Mouse (Mus musculus) limb, embryonic 12.5 days (tissue): ENCODE results near the gene Zfp800. TPM values are rescaled to one million over a fixed set of nuclear protein-coding genes. Genes with fewer than 3 reads are reported as not detected.

ENCODE experiments used
- ATAC-seq: fragments of 200-750 bp; cut with Nextera tagmentation; 2 replicates; pipeline ENCODE4 v1.8.0; 2017; ENCODE audit warnings: low read depth, moderate TSS enrichment; ENCODE audit not compliant: insufficient number of reproducible peaks, insufficient read depth, low FRiP score, low TSS enrichment
- H3K27ac ChIP-seq: fragments of 300-500 bp; sonication (generic); 2 replicates; pipeline ENCODE4 v1.5.1; 2016; ENCODE audit warnings: mild to moderate bottlenecking, moderate library complexity
- H3K27me3 ChIP-seq: fragments of 300-500 bp; sonication (generic); 2 replicates; pipeline ENCODE4 v1.6.1; 2016; ENCODE audit warnings: mild to moderate bottlenecking, moderate library complexity
- H3K36me3 ChIP-seq: fragments of 300-500 bp; sonication (generic); 2 replicates; pipeline ENCODE4 v1.6.1; 2016; ENCODE audit warnings: mild to moderate bottlenecking, moderate library complexity
- H3K4me1 ChIP-seq: fragments of 300-500 bp; sonication (generic); replicated peaks from 2 replicates; pipeline ENCODE4 v1.6.1; 2016
- H3K4me2 ChIP-seq: fragments of 300-500 bp; sonication (generic); 2 replicates; pipeline ENCODE4 v1.6.1; 2016; ENCODE audit warnings: mild to moderate bottlenecking, moderate library complexity
- H3K4me3 ChIP-seq: fragments of 300-500 bp; sonication (generic); replicated peaks from 2 replicates; pipeline ENCODE4 v1.5.1; 2016; ENCODE audit warnings: mild to moderate bottlenecking
- H3K9ac ChIP-seq: fragments of 300-500 bp; sonication (generic); replicated peaks from 2 replicates; pipeline ENCODE4 v1.6.1; 2016; ENCODE audit warnings: mild to moderate bottlenecking, moderate library complexity
- H3K9me3 ChIP-seq: fragments of 300-500 bp; sonication (generic); 2 replicates; pipeline ENCODE4 v1.6.1; 2016; ENCODE audit warnings: mild to moderate bottlenecking, moderate library complexity
- WGBS: fragments of 180-500 bp; shearing (Covaris S2); methylation state at CpG from one replicate; pipeline ENCODE4 v1.1.7; 2016; 5-methylcytosine and 5-hydroxymethylcytosine counted together
- polyA plus RNA-seq: library from polyadenylated mRNA; unstranded; fragments of >200 nt; fragmentation: Nextera tagmentation; extraction: Ambion mirVana; gene quantifications from 2 replicates; pipeline ENCODE4 v1.2.1, GENCODE M21; 2016

Gene Zfp800
- polyA plus RNA-seq, 1 experiment from 2014 or later, result 17.7 TPM

DNA sequence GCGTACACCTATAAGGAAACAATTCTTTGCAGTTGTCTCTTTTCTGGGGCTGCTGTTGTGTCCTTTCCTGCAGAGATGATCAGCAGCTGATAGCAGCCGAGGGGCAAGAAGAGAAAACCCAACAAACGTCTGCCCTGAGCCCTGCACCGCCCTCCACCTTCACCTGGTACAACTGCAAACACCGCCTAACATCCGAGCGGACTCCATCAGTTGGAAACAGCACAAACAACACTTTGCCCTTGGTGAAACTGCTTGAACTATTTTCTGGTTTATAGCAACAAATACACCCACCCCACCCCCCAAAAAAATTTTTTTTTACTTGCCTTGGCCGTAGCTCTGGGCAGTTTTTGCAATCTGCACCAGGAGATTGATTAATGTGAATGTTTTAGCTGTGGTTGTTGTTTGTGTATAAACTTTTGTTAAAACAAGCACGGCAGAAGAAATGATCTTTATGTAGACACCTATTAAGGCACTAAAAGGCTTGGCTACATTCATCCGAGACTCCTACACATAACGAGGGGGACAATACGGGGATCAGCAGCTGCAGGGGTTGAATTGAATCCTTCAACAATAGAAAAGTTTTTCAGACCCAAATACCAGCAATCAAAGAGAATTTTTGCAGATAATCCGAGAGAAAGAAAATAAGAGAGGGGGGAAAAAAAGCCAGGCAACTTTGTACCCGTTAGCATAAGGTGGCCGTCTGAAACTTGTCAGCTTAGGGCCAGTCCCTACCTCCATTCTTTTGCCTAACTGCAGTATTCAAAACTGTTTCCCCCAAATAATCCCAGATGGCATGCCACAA lies 1.6 kb downstream of the Zfp800 start:
- H3K27ac ChIP-seq, result no peak overlapping the region
- ATAC-seq, result no peak
- H3K9ac ChIP-seq, result no peak overlapping the region
- 25% methylated on average over 15 of the region's 15 CpGs for WGBS
- no peaks in the 10 kb centered on the region for H3K36me3 ChIP-seq
- H3K4me2 ChIP-seq, result peak overlapping the region; percentile 65
- H3K4me1 ChIP-seq, result peaks cover 10% of the 10 kb centered on the region; the same call in 1 of the 2 replicates
- H3K27me3 ChIP-seq, result peaks cover 28% of the 10 kb centered on the region
- 0 out of 2 replicates have a peak, but pooled peaks cover 2% of the 10 kb centered on the region for H3K9me3 ChIP-seq
- H3K4me3 ChIP-seq, result peak overlapping the region; percentile 47

DNA sequence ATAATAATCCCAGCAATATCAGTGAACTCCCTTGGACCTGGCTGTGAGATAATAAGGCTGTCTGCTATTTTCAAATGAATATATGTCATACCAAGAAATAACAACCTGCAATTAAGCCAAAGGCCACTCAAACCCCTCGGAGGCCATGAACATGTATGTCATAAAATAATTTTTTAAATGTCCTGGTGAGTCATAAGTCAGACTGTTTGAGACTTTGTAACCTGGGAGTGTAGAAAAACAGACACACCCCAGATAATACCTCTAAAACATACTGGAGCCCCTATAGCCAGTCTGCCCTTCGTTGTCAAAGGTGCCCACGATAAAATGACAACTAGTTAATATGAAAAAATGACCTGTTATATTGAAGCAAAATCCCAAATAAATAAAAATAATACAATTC lies 8.8 kb downstream of the Zfp800 start:
- ATAC-seq, result no peak
- Histone ChIP-seq H3K9me3 (no peaks in the 10 kb centered on the region), H3K4me3 (no peak overlapping the region), H3K4me2 (no peak overlapping the region), H3K9ac (no peak overlapping the region), H3K36me3 (no peaks in the 10 kb centered on the region), H3K27me3 (no peaks in the 10 kb centered on the region), H3K27ac (no peak overlapping the region), H3K4me1 (no peaks in the 10 kb centered on the region)
- 82% methylated on average over 3 of the region's 3 CpGs for WGBS

DNA sequence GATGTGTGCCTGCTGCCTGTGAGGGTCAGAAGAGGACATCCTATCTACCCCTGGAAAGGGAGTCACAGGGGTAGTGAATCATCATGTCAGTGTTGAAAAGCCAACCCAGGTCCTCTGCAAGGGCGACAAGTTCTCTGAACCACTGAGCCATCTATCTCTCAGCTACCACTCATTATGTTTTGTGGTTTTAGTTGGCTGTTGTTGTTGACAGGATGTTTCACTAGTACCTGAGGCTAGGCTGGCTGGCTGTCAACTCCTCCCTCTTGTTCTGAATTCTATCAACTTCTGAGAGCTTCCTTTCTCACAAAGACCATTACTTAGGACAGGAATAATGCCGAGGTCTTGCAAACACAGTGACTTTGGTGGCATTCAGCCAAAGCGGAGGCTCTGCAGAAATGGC lies 12.6 kb downstream of the Zfp800 start:
- H3K4me1 ChIP-seq, result no peaks in the 10 kb centered on the region
- no peaks in the 10 kb centered on the region for H3K27me3 ChIP-seq

DNA sequence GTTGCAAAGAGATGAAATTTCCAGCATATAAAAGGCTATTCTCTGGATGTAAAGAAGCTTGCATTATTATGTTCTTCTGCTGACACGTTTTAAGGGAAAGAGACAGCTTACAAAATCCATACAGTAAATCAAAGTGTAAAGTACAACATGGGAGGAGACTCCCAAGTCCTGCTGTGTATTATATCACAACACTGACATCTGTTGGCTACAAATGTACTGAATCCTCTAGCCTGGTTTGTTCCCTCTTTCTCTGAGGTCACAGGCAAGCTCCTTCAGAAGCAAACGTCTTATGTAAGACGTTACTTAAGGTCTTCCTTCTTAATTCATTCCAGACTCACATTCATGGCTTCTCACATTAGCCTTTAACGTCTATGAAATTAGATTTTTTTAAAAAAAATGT lies 15.8 kb downstream of the Zfp800 start:
- H3K9me3 ChIP-seq, result no peaks in the 10 kb centered on the region
- H3K4me1 ChIP-seq, result no peaks in the 10 kb centered on the region
- H3K27me3 ChIP-seq, result no peaks in the 10 kb centered on the region
- H3K27ac ChIP-seq, result no peak overlapping the region
- H3K9ac ChIP-seq, result no peak overlapping the region
- H3K4me3 ChIP-seq, result no peak overlapping the region
- no peak overlapping the region for H3K4me2 ChIP-seq
- ATAC-seq, result no peak
- 38% methylated on average over 4 of the region's 4 CpGs for WGBS
- H3K36me3 ChIP-seq, result no peaks in the 10 kb centered on the region

More for the DNA sequence above, 12.6 kb downstream of the Zfp800 start:
- H3K9ac ChIP-seq, result no peak overlapping the region
- no peak for ATAC-seq
- no peaks in the 10 kb centered on the region for H3K36me3 ChIP-seq
- 89% methylated on average over 3 of the region's 3 CpGs for WGBS
- H3K4me2 ChIP-seq, result no peak overlapping the region
- no peaks in the 10 kb centered on the region for H3K9me3 ChIP-seq
- no peak overlapping the region for H3K27ac ChIP-seq
- no peak overlapping the region for H3K4me3 ChIP-seq

DNA sequence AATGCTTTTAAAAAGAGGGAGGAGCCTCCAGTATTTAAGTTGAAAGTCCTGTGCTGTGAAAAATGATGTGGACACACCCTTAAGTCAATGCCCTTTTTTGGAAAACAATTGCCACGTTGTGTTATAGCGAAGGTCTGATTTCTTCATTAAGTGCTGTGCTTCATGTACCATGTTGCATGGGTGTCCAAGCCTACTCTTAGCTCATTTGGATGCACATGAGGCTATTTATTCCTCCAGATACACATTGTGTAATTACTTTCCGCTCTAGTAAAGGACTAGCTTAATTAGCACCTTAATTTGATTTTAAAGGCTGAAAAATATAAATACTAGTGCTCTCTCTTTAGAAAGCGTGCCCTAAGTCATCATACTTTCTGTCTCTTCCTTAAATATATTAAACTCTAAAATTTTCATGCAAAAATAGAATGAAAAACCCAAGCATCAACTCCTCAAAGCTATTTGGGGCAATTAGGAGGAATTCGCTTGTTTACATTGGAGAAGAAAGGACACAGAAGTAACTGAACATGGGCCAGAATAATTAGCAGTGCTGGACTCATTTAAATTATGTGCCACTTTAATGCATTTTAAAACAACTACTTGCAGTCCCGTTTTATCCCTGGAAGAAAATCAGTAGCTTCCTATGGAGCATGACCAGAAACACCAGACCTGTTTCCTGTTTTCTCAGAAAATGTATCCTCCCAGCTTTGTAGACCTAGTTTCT lies 27.7 kb downstream of the Zfp800 start:
- H3K9ac ChIP-seq, result no peak overlapping the region
- 73% methylated on average over 6 of the region's 6 CpGs for WGBS
- H3K9me3 ChIP-seq, result no peaks in the 10 kb centered on the region
- no peak overlapping the region for H3K27ac ChIP-seq
- ATAC-seq, result no peak
- H3K4me3 ChIP-seq, result no peak overlapping the region
- no peak overlapping the region for H3K4me2 ChIP-seq
- no peaks in the 10 kb centered on the region for H3K27me3 ChIP-seq
- no peaks in the 10 kb centered on the region for H3K4me1 ChIP-seq
- no peaks in the 10 kb centered on the region for H3K36me3 ChIP-seq

DNA sequence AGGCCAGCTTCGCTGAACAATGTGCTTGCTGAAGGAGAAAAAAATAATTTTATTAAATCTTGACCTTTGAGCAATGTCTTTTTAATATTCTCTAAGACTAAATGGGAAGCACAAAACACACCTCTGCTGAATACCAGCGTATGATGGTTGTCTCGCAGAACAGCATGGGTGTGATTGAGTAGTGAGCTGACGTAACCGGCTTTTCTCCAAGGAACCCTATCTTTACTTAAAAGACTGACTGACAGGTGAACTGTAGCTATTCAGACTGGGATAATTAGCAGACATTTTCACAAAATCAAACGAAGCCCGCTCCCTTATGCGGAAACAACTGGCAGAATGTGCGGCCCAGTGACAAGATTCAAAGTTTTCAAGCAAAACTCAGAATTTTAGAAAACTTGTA lies 30.2 kb downstream of the Zfp800 start:
- H3K9me3 ChIP-seq, result no peaks in the 10 kb centered on the region
- ATAC-seq, result no peak
- H3K36me3 ChIP-seq, result no peaks in the 10 kb centered on the region
- no peak overlapping the region for H3K9ac ChIP-seq
- H3K4me3 ChIP-seq, result no peak overlapping the region
- WGBS, result 95% methylated on average over 9 of the region's 9 CpGs
- no peak overlapping the region for H3K27ac ChIP-seq
- H3K27me3 ChIP-seq, result no peaks in the 10 kb centered on the region
- no peak overlapping the region for H3K4me2 ChIP-seq
- H3K4me1 ChIP-seq, result no peaks in the 10 kb centered on the region

DNA sequence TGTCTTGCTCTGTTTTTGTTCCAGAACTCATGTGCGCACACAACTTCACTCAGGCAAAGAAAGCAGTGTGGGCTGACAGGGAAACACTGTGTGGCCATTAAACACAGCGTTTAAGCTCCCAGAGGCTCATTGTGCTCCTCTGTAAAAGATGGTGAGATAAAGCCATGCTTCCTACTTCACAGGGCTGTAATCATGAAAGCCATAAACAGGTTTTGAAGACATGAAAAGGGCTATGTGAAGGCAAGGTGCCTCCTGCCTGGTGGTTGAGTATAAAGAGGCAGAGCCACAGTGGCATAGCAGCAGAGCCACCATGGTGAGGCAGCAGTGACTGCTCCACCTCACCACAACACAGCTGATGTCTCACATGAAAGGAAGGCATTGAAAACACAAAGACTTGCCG lies 46.7 kb downstream of the Zfp800 start:
- H3K4me1 ChIP-seq, result no peaks in the 10 kb centered on the region
- no peak overlapping the region for H3K27ac ChIP-seq
- WGBS, result 64% methylated on average over 3 of the region's 3 CpGs
- no peaks in the 10 kb centered on the region for H3K9me3 ChIP-seq
- H3K4me2 ChIP-seq, result no peak overlapping the region
- H3K27me3 ChIP-seq, result no peaks in the 10 kb centered on the region
- no peak overlapping the region for H3K9ac ChIP-seq
- no peak overlapping the region for H3K4me3 ChIP-seq
- H3K36me3 ChIP-seq, result no peaks in the 10 kb centered on the region
- ATAC-seq, result no peak

DNA sequence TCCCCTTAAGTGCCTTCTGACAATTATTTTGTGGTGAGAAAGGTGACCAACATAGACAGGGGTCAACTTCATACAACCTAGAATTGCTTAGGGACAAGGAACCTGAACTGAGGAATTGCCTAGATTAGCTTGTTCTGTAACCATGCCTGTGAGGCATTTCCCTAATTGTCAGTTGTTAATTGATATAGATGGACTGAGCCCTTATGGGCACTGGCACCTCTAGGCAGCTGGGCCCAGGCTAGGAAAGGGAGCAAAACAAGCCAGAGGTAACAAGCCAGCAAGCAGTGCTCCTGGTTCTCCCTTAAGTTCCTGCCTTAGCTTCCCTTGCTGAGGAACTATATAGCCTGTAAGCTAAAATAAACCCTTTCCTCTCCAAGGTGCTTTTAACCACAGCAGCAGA lies 52.1 kb downstream of the Zfp800 start:
- no peak for ATAC-seq
- Histone ChIP-seq H3K27ac (no peak overlapping the region), H3K9me3 (no peaks in the 10 kb centered on the region), H3K9ac (no peak overlapping the region), H3K27me3 (no peaks in the 10 kb centered on the region), H3K4me1 (no peaks in the 10 kb centered on the region), H3K4me3 (no peak overlapping the region), H3K4me2 (no peak overlapping the region), H3K36me3 (no peaks in the 10 kb centered on the region)

DNA sequence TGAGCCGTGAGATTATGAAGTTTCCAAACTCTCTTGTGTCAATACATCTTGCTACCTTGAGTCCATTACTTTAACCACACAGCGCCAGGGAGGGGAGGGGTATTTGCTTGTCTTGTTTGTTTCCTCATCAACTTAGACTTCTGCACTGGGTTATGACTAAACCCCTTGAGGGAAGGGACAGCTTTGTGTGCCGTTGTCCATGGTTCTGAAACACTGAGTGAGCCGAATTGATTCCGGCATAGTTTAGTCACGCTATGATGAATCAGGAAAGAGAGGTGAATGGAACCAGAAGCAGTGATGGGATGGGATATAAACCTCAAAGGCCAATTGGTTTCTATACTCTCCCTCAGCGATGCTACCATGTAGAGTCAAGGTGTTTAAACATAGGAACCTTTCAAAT lies 52.6 kb downstream of the Zfp800 start:
- no peak for ATAC-seq

DNA sequence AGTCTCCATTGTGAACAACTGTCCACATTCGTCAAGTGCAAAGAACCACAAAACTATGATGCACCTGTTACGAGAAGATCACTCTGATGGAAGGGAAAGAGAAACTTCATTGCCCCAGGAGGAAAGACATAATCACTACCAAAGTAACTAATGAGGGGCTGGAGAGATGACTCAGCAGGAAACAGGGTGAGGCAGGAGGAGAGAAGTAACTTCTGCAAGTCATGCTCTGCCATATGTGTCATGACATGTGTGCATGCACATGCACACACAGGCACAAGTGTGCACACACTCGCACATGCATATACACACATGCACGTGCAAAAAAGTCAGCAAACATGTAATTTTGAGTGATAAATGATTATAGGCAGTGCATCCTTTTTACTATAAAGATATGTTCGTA lies 54.9 kb downstream of the Zfp800 start:
- no peak overlapping the region for H3K4me2 ChIP-seq
- H3K27me3 ChIP-seq, result no peaks in the 10 kb centered on the region
- no peak for ATAC-seq
- H3K27ac ChIP-seq, result no peak overlapping the region
- H3K9me3 ChIP-seq, result no peaks in the 10 kb centered on the region
- 82% methylated on average over 5 of the region's 5 CpGs for WGBS
- H3K4me3 ChIP-seq, result no peak overlapping the region
- H3K36me3 ChIP-seq, result no peaks in the 10 kb centered on the region
- H3K4me1 ChIP-seq, result no peaks in the 10 kb centered on the region
- H3K9ac ChIP-seq, result no peak overlapping the region

More for the DNA sequence above, 52.6 kb downstream of the Zfp800 start:
- no peak overlapping the region for H3K4me3 ChIP-seq
- no peaks in the 10 kb centered on the region for H3K36me3 ChIP-seq
- no peak overlapping the region for H3K9ac ChIP-seq
- H3K27ac ChIP-seq, result no peak overlapping the region
- 53% methylated on average over 7 of the region's 7 CpGs for WGBS
- H3K27me3 ChIP-seq, result no peaks in the 10 kb centered on the region
- H3K4me1 ChIP-seq, result no peaks in the 10 kb centered on the region
- H3K9me3 ChIP-seq, result no peaks in the 10 kb centered on the region
- no peak overlapping the region for H3K4me2 ChIP-seq

DNA sequence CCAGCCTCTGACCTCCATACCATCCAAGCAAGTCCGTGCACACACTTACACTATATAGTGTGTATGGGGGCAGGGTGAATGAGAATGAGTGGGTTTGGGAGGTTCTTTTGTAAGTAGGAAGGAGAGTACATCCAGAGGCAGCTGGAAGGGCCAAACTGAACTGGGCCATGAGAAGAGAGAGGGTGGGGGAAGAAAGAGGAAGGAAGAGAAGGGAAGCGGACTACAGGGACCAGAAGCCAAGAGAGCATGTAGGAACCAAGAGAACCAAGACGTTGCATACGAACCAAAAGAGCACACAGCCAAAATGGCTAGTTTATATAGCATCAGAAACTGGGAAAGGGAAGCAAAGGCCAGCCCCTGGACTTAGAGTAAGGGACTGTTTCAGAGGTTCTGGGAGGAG lies 56.6 kb downstream of the Zfp800 start:
- H3K27ac ChIP-seq, result no peak overlapping the region
- no peaks in the 10 kb centered on the region for H3K4me1 ChIP-seq
- H3K9ac ChIP-seq, result no peak overlapping the region
- H3K4me2 ChIP-seq, result no peak overlapping the region
- ATAC-seq, result no peak
- 93% methylated on average over 4 of the region's 4 CpGs for WGBS
- no peaks in the 10 kb centered on the region for H3K27me3 ChIP-seq
- no peaks in the 10 kb centered on the region for H3K36me3 ChIP-seq
- no peaks in the 10 kb centered on the region for H3K9me3 ChIP-seq
- H3K4me3 ChIP-seq, result no peak overlapping the region
